Mouse (Mus musculus): ENCODE results near the gene Pafah2.

Pafah2 gene

DNA sequence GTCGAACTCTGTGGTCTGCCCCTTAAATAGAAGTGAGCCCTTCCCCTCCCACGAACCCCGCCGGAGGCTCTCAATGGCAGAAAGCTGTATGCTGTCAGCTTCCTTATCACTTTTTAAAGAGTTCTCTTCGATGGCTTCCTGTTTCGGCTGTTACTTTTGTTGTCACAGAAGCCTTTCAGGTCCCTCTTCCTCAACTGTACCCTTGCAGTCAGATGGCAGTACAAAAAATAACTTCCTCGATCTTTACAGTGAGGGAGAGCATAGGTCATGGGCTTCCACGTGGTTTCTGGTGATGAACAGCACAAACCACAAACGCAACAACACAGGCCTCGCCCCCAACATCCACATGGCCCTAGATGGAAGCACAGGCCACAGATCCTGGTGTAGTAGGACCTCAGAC, 64.2 kb downstream of the Pafah2 start:
- no peak for DNase-seq (ENCODE audit: low spot score in 2 of 2)

DNA sequence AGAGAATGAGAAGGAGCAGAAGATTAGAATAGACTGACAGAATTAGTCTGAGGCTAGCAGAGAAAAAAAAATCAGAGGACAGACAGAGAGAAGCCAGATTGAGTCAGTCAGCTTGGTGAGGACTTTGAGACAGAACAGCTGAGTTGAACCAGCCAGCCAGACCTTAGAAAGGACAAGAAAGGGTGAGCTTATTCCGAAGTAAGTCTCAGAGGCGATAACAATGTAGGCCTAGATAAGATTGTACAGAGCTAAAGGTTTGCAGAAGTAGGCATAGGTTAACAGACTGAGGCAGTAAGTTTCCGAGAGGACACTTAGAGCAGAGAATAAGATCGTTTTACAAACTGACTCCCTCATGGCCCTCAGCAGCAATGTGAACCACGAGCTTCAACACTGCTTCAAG, 65.1 kb downstream of the Pafah2 start:
- no peak for DNase-seq (ENCODE audit: low spot score in 2 of 2)

DNA sequence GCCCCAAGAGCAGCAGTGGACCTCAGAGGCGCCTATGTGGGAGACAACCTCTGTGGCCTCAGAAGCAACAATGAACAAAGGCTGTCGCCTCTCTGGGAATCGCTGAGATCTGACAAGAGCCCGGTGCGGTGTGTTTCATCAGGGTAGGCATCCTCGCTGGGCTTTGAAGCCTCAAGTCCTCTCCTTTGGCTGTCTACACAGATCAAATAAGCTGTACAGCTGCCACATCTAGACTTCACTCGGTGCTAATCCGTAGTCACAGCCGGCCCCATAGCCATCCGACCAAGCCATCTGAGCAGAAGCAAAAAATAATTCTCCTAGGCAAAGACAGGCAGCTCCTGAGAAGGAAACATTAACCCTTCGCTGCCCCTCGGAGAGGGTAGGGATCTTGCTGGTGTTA, 69.7 kb downstream of the Pafah2 start:
- DNase-seq (ENCODE audit: low spot score in 2 of 2): no peak

- DNase-seq (ENCODE audit: low spot score in 2 of 2): no peak
Observed at GRCm38 (mm10) chr4:134466381-134467262, 70.5 kb downstream of the Pafah2 start.

- DNase-seq (ENCODE audit: low spot score in 2 of 2): peak in 1 of 2 experiments; percentile 65
Observed at GRCm38 (mm10) chr4:134467435-134468214, 71.5 kb downstream of the Pafah2 start.

- peak; percentile 98 for DNase-seq (ENCODE audit: low spot score in 2 of 2)
Observed at GRCm38 (mm10) chr4:134468215-134468575, 72.1 kb downstream of the Pafah2 start, which contains the start of gene Stmn1. Stmn1 (plus strand) TSS chr4:134468320.

DNA sequence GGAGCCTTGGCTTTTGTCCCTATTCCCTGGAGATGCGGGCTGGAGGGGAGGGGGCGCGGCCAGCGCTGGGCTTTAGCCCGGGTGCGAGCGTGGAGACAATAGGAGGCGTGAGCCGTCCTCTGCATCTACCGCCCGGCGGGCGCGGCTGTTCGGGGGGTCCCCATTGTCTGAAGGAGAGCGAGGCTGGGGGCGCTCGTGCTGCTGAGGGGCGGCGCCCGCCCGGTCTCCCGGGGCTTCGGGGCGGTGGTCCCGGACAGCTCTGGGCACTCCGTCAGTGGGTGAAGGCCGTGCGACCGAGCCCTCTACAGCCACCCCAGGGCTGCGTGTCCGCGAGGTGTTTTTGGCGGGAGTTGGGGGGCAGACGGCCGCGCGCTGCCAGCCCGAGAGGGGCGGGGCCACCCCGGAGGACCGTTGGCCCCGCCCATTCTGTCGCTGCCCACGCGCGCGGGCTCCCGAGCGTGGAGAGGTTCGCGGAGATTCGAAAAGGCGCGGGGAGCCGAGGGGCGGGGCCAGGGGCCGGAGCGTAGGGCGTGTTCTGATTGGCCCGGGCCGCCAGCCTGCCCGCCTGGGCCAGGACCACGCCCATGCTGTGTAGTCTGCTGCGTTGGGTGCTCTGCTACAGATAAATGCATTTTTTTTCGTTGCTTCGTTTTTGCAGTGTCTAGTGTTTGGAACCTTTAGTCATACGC, 72.6 kb downstream of the Pafah2 start:
- DNase-seq (ENCODE audit: low spot score in 2 of 2): peak; percentile 95 to 97

GRCm38 (mm10) chr4:134469341-134469796, 73.2 kb downstream of the Pafah2 start:
- peak in 1 of 2 experiments; percentile 37 for DNase-seq (ENCODE audit: low spot score in 2 of 2)

DNA sequence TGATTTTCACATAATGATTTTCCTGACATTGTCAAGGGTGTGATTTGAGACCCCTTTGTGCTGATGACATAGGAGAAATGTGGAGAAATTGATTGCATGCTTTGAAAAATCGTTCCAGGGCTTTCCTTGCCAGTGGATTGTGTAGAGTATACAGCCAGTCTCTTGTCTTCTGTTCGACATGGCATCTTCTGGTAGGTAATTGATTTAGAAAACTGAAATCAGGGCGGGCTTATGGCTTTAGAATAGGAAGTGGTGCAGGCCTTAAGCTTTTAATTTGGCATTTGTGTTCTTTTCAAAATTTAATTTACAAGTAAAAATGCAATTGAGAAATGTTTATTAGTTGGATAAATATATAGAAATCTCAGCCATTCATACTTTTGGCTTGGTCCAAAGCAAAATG, 73.9 kb downstream of the Pafah2 start:
- DNase-seq (ENCODE audit: low spot score in 2 of 2): no peak

- DNase-seq (ENCODE audit: low spot score in 2 of 2): peak in 1 of 2 experiments; percentile 31
Observed at GRCm38 (mm10) chr4:134471469-134471868, 75.3 kb downstream of the Pafah2 start.

- peak; percentile 21 to 53 for DNase-seq (ENCODE audit: low spot score in 2 of 2)
Observed at GRCm38 (mm10) chr4:134473764-134474163, 77.6 kb downstream of the Pafah2 start.

DNA sequence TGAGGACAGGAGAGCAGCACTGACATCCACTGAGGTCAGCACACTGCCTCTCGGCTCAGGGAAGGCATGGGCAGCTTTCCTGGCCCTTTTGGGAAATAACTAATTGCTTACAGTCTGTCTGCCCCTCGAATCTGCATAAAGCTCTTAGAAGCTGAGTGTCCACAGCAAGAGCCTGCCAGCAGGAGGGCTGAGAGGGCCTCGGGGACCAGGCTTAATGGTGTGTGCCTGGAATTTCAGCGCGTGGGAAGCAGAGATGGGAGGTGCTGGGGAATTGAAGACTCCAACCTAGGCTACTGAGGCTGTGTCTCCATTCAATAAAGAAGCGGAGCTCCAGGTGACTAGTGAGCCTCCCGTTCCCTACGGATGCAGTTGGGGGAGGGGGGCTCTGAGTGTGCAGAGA, 78.1 kb downstream of the Pafah2 start:
- peak; percentile 33 to 50 for DNase-seq (ENCODE audit: low spot score in 2 of 2)

DNA sequence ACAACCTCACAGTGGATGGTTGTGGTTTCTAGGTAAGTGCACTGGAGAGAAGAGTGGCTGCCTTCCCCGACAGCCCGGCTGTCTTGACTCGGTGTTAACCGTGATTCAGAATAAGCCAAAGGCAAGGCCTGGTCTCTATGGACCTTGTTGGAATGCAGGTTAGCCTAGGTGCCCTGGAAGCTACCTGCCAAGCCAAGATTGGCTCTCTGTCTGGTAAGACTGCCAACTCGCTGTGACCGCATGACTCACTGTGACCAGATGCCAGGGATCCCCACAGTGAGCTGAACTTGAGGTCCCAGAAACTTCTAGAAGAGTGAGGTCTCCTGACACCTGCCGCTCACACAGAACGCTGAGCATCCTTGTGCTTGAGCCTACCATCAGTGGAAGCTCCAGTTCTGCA, 80.8 kb downstream of the Pafah2 start:
- DNase-seq (ENCODE audit: low spot score in 2 of 2): no peak
